Mouse (Mus musculus) spleen, postnatal 36 days (tissue): ENCODE measurements around the gene Apol7b.

ENCODE experiments used
- DNase-seq, 2 experiments: peaks; one replicate each; pipeline ENCODE4 v3.0.0; 2022; ENCODE audit warnings: low spot score in 2 of 2, mixed read lengths in 1 of 2

Gene Apol7b

GRCm38 (mm10) chr15:77384340-77385030, 62.8 kb downstream of the Apol7b start:
- no peak for DNase-seq

GRCm38 (mm10) chr15:77382880-77383279, 64.4 kb downstream of the Apol7b start:
- no peak for DNase-seq

- DNase-seq, result no peak
Observed at GRCm38 (mm10) chr15:77382271-77382850, 64.9 kb downstream of the Apol7b start.

GRCm38 (mm10) chr15:77381481-77381880, 65.8 kb downstream of the Apol7b start:
- DNase-seq, result no peak

- DNase-seq, result no peak
Observed at GRCm38 (mm10) chr15:77379921-77380320, 67.4 kb downstream of the Apol7b start.

- DNase-seq, result no peak
Observed at GRCm38 (mm10) chr15:77377419-77377818, 69.9 kb downstream of the Apol7b start.

GRCm38 (mm10) chr15:77376920-77377319, 70.4 kb downstream of the Apol7b start:
- DNase-seq, result no peak
